Mouse (Mus musculus) bone marrow, adult 2 months (tissue): ENCODE measurements at regions not wholly inside any gene's neighbourhood (a gene's known extent, or its start where the extent isn't known, plus 50 kb on each side); places are given as distances from the start of the nearest gene placed in this dataset.

Experiments
- CTCF ChIP-seq: fragments of 200-500 bp; IDR thresholded peaks from 2 replicates; pipeline ENCODE4 v1.5.1; 2011; ENCODE audit warnings: low read length, control low read depth; ENCODE audit not compliant: control insufficient read depth, insufficient read depth
- POLR2A ChIP-seq: fragments of 200-500 bp; IDR thresholded peaks from 2 replicates; pipeline ENCODE4 v1.6.1; 2011; ENCODE audit warnings: low read depth, mild to moderate bottlenecking, control low read depth, low read length, borderline replicate concordance; ENCODE audit not compliant: control insufficient read depth

DNA sequence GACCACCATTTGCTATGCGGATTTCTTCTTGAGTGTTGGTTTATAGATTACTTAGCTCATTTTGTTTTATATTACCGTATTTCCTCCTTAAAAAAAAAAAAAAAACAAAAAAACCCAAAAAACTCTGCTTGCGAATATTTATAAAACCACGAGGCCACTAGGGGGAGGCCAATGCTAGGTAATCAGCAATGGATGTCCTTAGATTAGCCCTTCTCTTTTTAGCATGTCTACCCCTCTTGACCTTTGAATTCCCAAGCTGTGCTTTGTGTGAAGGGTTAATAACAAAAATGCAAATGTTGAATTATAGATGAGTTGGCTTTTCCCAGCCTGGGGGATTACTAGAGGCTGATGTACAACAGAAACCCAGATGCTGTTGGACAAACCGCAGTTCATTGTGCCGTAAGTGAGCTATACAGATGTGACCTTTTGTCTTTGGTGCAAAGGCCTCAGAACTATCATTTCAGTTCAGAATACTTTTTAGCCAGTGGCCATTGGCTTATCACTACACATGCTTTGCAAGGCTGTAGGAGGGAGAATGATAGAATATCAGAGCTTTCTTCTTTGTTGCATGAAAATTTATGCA lies 88.5 kb upstream of the Pfkp start:
- no peak for TF ChIP-seq POLR2A
- no peak for TF ChIP-seq CTCF
